Mouse (Mus musculus): ENCODE results near the gene Mlh3.
"Not testable (repeated sequence)": the region's sequence is repeated elsewhere in the genome, so short reads cannot be mapped to it uniquely, and the experiment has no call there.

Mlh3 gene

GRCm38 (mm10) chr12:85270319-85270718, at the start of gene Mlh3:
Mlh3 (minus strand) TSS chr12:85270599.
- peak; percentile 83 for DNase-seq (ENCODE audit: low spot score)

- no peak for DNase-seq (ENCODE audit: low spot score)
Measured at GRCm38 (mm10) chr12:85308651-85309050, 38.3 kb upstream of the Mlh3 start.

- DNase-seq (ENCODE audit: low spot score), result peak; percentile 85
Measured at GRCm38 (mm10) chr12:85305247-85305892, 35.0 kb upstream of the Mlh3 start.

- no peak for DNase-seq (ENCODE audit: low spot score)
Measured at GRCm38 (mm10) chr12:85304725-85305124, 34.3 kb upstream of the Mlh3 start.

GRCm38 (mm10) chr12:85303256-85303655, 32.9 kb upstream of the Mlh3 start:
- no peak for DNase-seq (ENCODE audit: low spot score)

GRCm38 (mm10) chr12:85298835-85299180, 28.4 kb upstream of the Mlh3 start:
- DNase-seq (ENCODE audit: low spot score), result no peak

- DNase-seq (ENCODE audit: low spot score), result no peak
Measured at GRCm38 (mm10) chr12:85298127-85298834, 27.9 kb upstream of the Mlh3 start.

GRCm38 (mm10) chr12:85297345-85297997, 27.1 kb upstream of the Mlh3 start:
- no peak for DNase-seq (ENCODE audit: low spot score)

- no peak for DNase-seq (ENCODE audit: low spot score)
Measured at GRCm38 (mm10) chr12:85296915-85297314, 26.5 kb upstream of the Mlh3 start.

GRCm38 (mm10) chr12:85295506-85295905, 25.1 kb upstream of the Mlh3 start:
- DNase-seq (ENCODE audit: low spot score), result no peak

GRCm38 (mm10) chr12:85292906-85293305, 22.5 kb upstream of the Mlh3 start:
- DNase-seq (ENCODE audit: low spot score), result no peak

GRCm38 (mm10) chr12:85292288-85292687, 21.9 kb upstream of the Mlh3 start:
- DNase-seq (ENCODE audit: low spot score), result no peak

GRCm38 (mm10) chr12:85291541-85291940, 21.1 kb upstream of the Mlh3 start:
- DNase-seq (ENCODE audit: low spot score), result no peak

GRCm38 (mm10) chr12:85290633-85291032, 20.2 kb upstream of the Mlh3 start:
- DNase-seq (ENCODE audit: low spot score), result no peak

GRCm38 (mm10) chr12:85289157-85290000, 19.0 kb upstream of the Mlh3 start:
- peak; percentile 53 for DNase-seq (ENCODE audit: low spot score)

GRCm38 (mm10) chr12:85288486-85289156, 18.2 kb upstream of the Mlh3 start, which contains the start of gene Zc2hc1c:
Zc2hc1c (plus strand) TSS chr12:85288591.
- peak; percentile 93 for DNase-seq (ENCODE audit: low spot score)

- DNase-seq (ENCODE audit: low spot score), result peak; percentile 28
Measured at GRCm38 (mm10) chr12:85287809-85288485, 17.5 kb upstream of the Mlh3 start, which contains the start of gene Acyp1. Acyp1 (minus strand) TSS chr12:85288438.

GRCm38 (mm10) chr12:85286941-85287340, 16.5 kb upstream of the Mlh3 start:
- DNase-seq (ENCODE audit: low spot score), result no peak

GRCm38 (mm10) chr12:85284996-85285395, 14.6 kb upstream of the Mlh3 start:
- no peak for DNase-seq (ENCODE audit: low spot score)

- DNase-seq (ENCODE audit: low spot score), result no peak
Measured at GRCm38 (mm10) chr12:85284331-85284730, 13.9 kb upstream of the Mlh3 start.

- DNase-seq (ENCODE audit: low spot score), result not testable (repeated sequence)
Measured at GRCm38 (mm10) chr12:85281756-85282155, 11.4 kb upstream of the Mlh3 start.

Data from lung, postnatal 25 days (tissue).